Mouse (Mus musculus) olfactory bulb, adult 2 months (tissue): ENCODE data around the gene Tmed9.

Experiments used
- CTCF ChIP-seq: fragments of 200-500 bp; IDR thresholded peaks from 2 replicates; pipeline ENCODE4 v1.5.1; 2012; ENCODE audit warnings: low read depth, mild to moderate bottlenecking, low read length, moderate library complexity; ENCODE audit not compliant: insufficient read depth
- POLR2A ChIP-seq: fragments of 200-500 bp; IDR thresholded peaks from 2 replicates; pipeline ENCODE4 v1.6.1; 2012; ENCODE audit warnings: mild to moderate bottlenecking, low read depth, low read length, moderate library complexity; ENCODE audit not compliant: insufficient read depth

- TF ChIP-seq CTCF (no peak), POLR2A (peak; percentile 53; the same call in 1 of the 2 replicates)
These were observed 2.3 kb upstream of the Tmed9 start, which contains the start of gene Fam193b for GRCm38 (mm10) chr13:55571027-55571751.
